In genomic region chr11:50546456-50547144, GRCm38 (mm10) we compare ENCODE assay signal across 10 mouse cellular contexts. TPM values are rescaled to one million over a fixed set of nuclear protein-coding genes. Genes with fewer than 3 reads are reported as not detected.
A peak's percentile ranks its signal among the peaks of the same experiment; 100 is the strongest.
DNase-seq lines count a peak whose midpoint lies in the region; ATAC-seq and TF ChIP-seq lines count a peak whose summit lies in the region.
"Had no signal": no experiment of that assay in that cellular context is flagged by ENCODE, and none has a peak within 500 bp of the region (broad histone marks: within the 10 kb centered on the region; RNA-seq: fewer than 3 reads in every experiment).

No protein-coding gene starts in this region.

- peak overlapping the region; percentile 35; the same call in 1 of the 2 replicates for H3K27ac ChIP-seq in forebrain, postnatal 0 days (ENCODE audit: low read depth, low read length)
- no peak overlapping the region for H3K27ac ChIP-seq in intestine, embryonic 16.5 days (ENCODE audit: low read length)
- H3K27ac ChIP-seq in intestine, postnatal 0 days (ENCODE audit: low read depth, low read length), result no peak overlapping the region
- H3K27ac ChIP-seq: kidney, postnatal 0 days; macrophage had no signal

- no peaks in the 10 kb centered on the region for H3K27me3 ChIP-seq in forebrain, postnatal 0 days (ENCODE audit: insufficient read depth, low read length)
- no peaks in the 10 kb centered on the region for H3K27me3 ChIP-seq in intestine, embryonic 16.5 days (replicated peaks; ENCODE audit: control insufficient read depth, insufficient read depth, low read length)
- no peaks in the 10 kb centered on the region for H3K27me3 ChIP-seq in intestine, postnatal 0 days (replicated peaks; ENCODE audit: control insufficient read depth, insufficient read depth, low read length)

- no peaks in the 10 kb centered on the region for H3K36me3 ChIP-seq in forebrain, postnatal 0 days (ENCODE audit: insufficient read depth)
- no peaks in the 10 kb centered on the region for H3K36me3 ChIP-seq in intestine, embryonic 16.5 days (ENCODE audit: control insufficient read depth, insufficient read depth, low read length)
- H3K36me3 ChIP-seq in intestine, postnatal 0 days (ENCODE audit: control insufficient read depth, insufficient read depth), result no peaks in the 10 kb centered on the region

- H3K4me3 ChIP-seq in forebrain, postnatal 0 days (ENCODE audit: low read depth, low read length), result no peak overlapping the region
- H3K4me3 ChIP-seq in intestine, embryonic 16.5 days (ENCODE audit: low read length), result no peak overlapping the region
- H3K4me3 ChIP-seq in intestine, postnatal 0 days (ENCODE audit: low read depth, low read length), result no peak overlapping the region

- no peaks in the 10 kb centered on the region for H3K9me3 ChIP-seq in forebrain, postnatal 0 days (ENCODE audit: low read length)
- no peaks in the 10 kb centered on the region for H3K9me3 ChIP-seq in intestine, embryonic 16.5 days (ENCODE audit: control insufficient read depth, low read length)
- no peaks in the 10 kb centered on the region for H3K9me3 ChIP-seq in intestine, postnatal 0 days (ENCODE audit: control insufficient read depth)

- peak; percentile 59 for ATAC-seq in frontal cortex, adult (ENCODE audit: low TSS enrichment)
- peak; percentile 40; the same call in 1 of the 2 replicates for ATAC-seq in forebrain, postnatal 0 days
- ATAC-seq in intestine, embryonic 16.5 days, result no peak
- ATAC-seq in intestine, postnatal 0 days, result no peak

- no peak overlapping the region for H3K4me2 ChIP-seq in forebrain, postnatal 0 days (ENCODE audit: low read depth)
- H3K4me2 ChIP-seq in intestine, embryonic 16.5 days (ENCODE audit: low read depth, low read length), result no peak overlapping the region
- H3K4me2 ChIP-seq in intestine, postnatal 0 days (replicated peaks; ENCODE audit: low read depth), result no peak overlapping the region

- intact Hi-C loops in left cerebral cortex, postnatal 14 days (cut with DNase I), result no loop called here

- no peak overlapping the region for H3K9ac ChIP-seq in forebrain, postnatal 0 days
- H3K9ac ChIP-seq in intestine, embryonic 16.5 days (ENCODE audit: low read depth, low read length), result no peak overlapping the region
- H3K9ac ChIP-seq in intestine, postnatal 0 days (ENCODE audit: low read depth, low read length), result no peak overlapping the region

- H3K4me1 ChIP-seq in forebrain, postnatal 0 days (ENCODE audit: insufficient read depth), result no peaks in the 10 kb centered on the region
- H3K4me1 ChIP-seq in intestine, embryonic 16.5 days (ENCODE audit: control insufficient read depth, insufficient read depth, low read length), result no peaks in the 10 kb centered on the region
- H3K4me1 ChIP-seq in intestine, postnatal 0 days (replicated peaks; ENCODE audit: control insufficient read depth, insufficient read depth, low read length), result no peaks in the 10 kb centered on the region

- no peak for DNase-seq in frontal cortex, postnatal 25 days (ENCODE audit: low spot score in 2 of 2)
- peak; percentile 71 for DNase-seq in adrenal gland, postnatal 14 days
- peak; percentile 78 for DNase-seq in forebrain, postnatal 0 days
- DNase-seq in left cerebral cortex, postnatal 14 days (ENCODE audit: low spot score in 2 of 2), result peak; percentile 72 to 73
- no peak for DNase-seq in embryo, embryonic 11 days

- TF ChIP-seq CTCF in forebrain, postnatal 0 days (IDR thresholded peaks at IDR 0.05; ENCODE audit: low read depth), result no peak
- no peak for TF ChIP-seq CTCF in intestine, postnatal 0 days (IDR thresholded peaks at IDR 0.05; ENCODE audit: low read depth)

- 65% methylated on average over 11 of the region's 11 CpGs for WGBS in forebrain, postnatal 0 days
- WGBS in intestine, embryonic 16.5 days, result 75% methylated on average over 11 of the region's 11 CpGs
- 78% methylated on average over 11 of the region's 11 CpGs for WGBS in intestine, postnatal 0 days

RNA-seq across cellular contexts. Expression of gene Adamts2, which starts 55.3 kb away (rescaled TPM):
- total RNA-seq in adrenal gland, postnatal 14 days (2021), result 14.2 and 14.4 TPM in 2 replicates
- total RNA-seq in forebrain, postnatal 0 days (2014; rRNA removed), result 7.7 and 13.1 TPM in 2 replicates
- polyA plus RNA-seq in forebrain, postnatal 0 days (2015; fragmentation: Nextera tagmentation; extraction: Ambion mirVana), result 4.1 and 4.4 TPM in 2 replicates
- total RNA-seq in left cerebral cortex, postnatal 14 days (2021), result 10 to 100 TPM; 12.3 to 13.2 TPM
- polyA plus RNA-seq in intestine, embryonic 16.5 days (2015; fragmentation: Nextera tagmentation; extraction: Ambion mirVana), result 6.5 and 7.8 TPM in 2 replicates
- 4.6 and 4.8 TPM in 2 replicates for polyA plus RNA-seq in intestine, postnatal 0 days (2015; fragmentation: Nextera tagmentation; extraction: Ambion mirVana)
- polyA plus RNA-seq: macrophage had no signal

Comparison
In these comparisons a context has a peak if more than half of its experiments do, and no peak if none do; other contexts are left out.
1. ATAC-seq: peak in frontal cortex, adult (single experiment) and forebrain, postnatal 0 days (single experiment); none in intestine, embryonic 16.5 days (single experiment) and intestine, postnatal 0 days (single experiment).
2. DNase-seq: peak in adrenal gland, postnatal 14 days (single experiment), forebrain, postnatal 0 days (single experiment) and left cerebral cortex, postnatal 14 days (2 of 2); none in frontal cortex, postnatal 25 days (0 of 2) and embryo, embryonic 11 days (single experiment).